Mouse (Mus musculus) kidney, postnatal 25 days (tissue): ENCODE results near the gene Osbpl9.

ENCODE experiments used
- DNase-seq, 2 experiments: peaks; one replicate each; pipeline ENCODE4 v3.0.0; 2021; ENCODE audit warnings: mixed read lengths in 2 of 2

Osbpl9 gene

DNA sequence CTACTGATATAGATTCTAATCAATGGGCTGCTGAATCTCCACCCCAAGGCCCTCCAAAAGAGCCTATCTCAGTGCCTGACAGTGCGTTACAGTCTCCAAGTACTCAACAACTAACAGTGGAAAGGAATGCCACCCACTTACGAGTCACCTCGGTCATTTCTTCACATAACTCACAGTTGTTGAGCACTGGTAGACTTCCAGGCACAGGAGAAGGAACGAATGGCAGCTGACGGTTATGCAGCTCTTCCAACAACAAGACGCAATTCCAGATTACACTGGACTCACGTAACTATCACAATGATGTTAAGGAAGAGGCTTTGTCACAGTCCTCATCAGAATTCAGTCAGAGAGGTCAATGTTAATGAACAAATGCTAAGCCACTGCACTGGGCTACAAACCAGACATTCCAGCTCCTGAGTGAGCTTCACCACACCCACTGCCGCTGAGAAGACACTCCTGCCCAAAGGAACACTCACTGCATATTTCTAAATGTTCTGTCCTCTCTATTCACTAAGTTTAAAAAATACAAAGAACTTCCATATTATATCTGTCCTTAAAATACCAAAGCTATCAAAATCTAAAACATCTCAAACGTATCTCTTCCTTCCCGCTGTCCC is 70.7 kb downstream of the Osbpl9 start:
- DNase-seq: no peak

DNA sequence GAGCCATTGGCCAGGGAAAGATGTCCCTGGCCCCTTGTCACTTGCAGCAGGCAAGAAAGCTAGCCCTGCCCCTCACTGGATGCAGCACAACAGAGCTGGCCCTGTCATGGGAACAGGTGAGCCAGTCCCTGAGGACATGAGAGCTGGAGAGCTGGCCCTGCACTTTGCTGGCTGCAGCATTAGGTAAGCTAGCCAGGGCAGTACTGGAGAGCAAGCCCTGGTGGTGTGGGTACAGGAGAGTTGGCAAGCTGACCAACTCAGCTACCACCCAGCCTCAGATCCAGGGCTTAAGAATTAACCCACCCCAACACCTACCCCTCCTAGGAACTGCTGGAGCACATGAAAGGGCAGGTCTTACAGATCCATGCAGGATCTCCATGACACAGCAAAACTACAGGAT is 73.1 kb downstream of the Osbpl9 start:
- peak; percentile 52 to 84 for DNase-seq

DNA sequence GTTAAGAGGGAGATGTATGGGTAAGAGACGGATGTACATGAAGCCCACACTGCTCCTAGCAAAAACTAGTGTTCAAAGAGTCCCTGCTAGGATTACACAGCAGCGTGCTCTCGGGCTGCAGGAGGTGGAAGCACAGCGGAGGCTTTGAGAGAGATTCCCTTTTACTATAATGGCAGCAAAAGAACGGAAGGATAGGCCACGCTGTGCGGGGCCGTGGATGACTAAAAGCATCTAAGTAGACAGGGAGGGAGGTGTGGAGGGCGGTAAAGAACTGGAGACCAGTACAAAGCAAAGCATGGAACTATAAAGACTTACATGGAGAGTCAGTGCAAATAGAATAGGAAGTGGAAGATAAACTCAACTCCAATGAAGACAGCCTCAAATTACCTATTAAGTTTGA is 74.1 kb downstream of the Osbpl9 start:
- no peak for DNase-seq

DNA sequence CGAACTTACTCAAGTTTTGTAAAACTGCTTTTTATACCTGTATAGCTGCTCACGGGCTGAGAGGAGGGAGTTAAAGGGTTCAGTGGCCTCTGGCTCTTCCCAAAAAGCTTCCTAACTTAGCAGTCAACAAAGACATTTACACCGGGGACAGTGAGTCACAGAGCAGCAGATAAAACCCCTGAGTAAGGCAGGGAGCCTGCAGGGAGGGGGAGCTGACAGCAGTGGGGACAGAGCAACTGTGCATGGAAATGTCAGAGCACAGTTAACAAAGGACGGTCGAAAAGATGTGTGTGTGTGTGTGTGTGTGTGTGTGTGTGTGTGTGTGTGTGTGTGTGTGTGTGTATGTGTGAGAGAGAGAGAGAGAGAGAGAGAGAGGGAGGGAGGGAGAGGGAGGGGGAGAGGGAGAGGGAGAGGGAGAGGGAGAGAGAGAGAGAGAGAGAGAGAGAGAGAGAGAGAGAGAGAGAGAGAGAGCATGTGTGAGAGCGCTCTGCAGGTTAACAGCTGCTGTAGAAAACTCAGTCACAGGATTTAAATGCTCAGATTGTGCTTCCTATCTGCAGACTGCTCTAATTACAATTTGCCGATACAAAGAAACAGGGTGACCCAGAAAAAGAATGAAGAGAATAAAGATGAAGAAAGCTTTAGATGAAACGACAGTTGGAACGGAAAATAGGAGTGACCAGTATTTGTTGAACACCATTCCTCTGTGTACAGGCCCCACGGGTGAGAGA is 75.1 kb downstream of the Osbpl9 start:
- DNase-seq: no peak

DNA sequence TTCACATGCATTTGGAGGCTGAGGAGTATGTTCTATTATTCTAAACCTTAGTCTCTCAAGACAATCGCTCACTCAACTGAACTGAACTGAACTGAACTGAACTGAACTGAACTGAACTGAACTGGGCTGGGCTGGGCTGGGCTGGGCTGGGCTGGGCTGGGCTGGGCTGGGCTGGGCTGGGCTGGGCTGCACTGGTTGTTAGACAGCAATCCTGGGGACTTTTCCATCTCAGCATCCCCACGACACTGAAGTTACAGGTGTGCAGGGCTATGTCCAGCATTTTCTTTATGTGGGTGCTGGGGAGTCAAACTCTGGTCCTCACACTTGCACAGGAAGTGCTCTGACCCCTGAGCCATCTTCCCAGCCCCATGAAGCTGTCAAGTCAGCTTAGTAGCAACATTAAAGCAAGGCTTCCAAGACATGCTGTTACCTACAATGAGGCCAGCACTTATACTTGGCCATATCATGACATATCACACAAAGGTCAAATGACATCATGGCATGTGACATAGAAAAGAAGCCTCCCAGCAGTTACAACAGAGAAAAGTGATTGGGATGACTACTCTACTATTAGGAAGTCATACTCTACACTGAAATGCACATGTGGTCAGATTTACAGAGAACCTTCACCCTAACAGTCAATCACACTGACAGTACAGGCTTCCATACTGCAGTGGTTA is 76.2 kb downstream of the Osbpl9 start:
- no peak for DNase-seq

DNA sequence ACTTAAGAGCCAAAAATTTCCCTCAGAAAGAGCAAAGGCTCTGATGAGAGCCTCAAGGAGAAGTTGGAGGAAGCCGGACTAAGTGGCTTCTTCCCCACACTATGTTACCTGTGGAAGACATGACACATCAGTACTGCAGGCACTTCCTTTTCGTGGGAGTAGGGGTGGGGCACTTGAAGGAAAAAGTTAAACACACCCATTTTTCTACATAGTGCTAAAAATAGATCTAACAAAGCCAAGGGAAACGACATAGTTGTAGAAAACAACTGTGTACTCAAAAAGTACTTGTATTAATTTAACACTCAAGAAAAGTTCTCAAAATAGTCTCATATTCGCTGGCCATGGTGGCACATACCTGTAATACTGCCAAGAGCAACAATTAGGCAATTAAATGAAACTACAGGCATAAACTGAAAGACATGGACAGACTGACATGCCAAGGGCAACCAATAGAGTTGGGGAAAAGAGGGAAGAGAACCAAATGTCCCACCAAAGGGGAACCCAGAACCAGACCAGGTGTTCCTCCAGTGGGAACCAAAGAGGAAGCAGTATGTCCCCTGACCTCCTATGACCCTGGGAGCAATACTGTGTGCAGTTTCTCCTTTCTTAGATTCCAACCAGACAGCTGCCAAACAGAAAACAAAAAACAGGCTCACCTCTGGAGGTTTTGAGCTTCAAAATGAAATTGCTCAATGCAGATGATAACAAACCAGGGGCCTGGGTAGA is 79.1 kb downstream of the Osbpl9 start:
- DNase-seq: no peak

DNA sequence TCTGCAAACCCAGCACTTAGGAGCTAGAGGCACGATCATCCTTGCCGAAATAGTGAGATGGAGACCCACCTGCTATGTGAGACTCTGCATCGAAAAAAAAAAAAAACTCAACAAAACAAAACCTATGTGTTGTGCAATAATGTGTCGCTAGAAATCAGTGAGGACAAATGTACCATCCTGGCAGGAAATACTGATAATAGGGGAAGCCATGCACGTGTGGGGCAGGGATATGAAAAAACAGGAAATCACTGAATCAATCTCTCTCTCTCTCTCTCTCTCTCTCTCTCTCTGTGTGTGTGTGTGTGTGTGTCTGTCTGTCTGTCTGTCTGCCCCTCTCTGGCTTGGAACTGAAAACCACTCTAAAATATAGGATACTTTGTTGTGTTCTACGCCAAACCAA is 81.3 kb downstream of the Osbpl9 start:
- DNase-seq: no peak

DNA sequence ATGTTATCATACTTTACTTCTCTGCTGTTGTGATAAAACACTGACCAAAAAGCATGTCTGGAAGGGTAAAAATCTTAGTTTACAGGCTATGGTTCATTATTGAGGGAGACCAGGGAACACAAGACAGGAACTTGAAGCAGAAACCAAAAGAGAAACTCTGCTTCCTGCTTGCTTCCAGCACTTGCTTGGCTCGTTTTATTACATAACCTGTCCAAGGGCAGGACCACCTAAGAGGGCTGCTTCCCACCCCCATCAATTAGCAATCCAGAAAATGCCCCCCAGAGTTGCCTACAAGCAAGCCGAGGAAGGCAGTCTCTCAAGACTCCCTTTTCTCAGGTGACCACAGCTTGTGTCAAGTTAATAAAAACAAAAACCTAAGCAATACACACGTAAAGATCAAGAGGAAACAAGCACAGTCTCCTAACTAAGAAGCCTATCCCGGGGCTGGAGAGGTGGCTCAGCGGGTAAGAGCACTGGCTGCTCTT is 82.4 kb downstream of the Osbpl9 start:
- DNase-seq: no peak

DNA sequence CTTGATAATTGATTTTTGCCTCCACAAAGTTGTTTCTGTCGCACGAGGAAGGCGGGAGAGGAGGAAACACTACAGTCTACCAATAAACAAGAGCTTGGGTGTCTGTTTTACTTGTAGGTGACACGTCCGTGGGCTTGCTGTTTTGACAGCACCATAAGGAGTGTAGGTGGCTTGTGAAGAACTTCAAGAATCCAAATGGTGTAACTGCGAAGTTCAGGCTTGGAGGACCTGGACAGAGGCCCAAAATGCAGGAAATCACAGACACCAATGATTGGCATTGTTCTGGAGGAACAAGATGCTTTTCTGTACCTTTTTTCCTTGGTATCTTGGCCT is 83.8 kb downstream of the Osbpl9 start:
- peak in 1 of 2 experiments; percentile 18 for DNase-seq

DNA sequence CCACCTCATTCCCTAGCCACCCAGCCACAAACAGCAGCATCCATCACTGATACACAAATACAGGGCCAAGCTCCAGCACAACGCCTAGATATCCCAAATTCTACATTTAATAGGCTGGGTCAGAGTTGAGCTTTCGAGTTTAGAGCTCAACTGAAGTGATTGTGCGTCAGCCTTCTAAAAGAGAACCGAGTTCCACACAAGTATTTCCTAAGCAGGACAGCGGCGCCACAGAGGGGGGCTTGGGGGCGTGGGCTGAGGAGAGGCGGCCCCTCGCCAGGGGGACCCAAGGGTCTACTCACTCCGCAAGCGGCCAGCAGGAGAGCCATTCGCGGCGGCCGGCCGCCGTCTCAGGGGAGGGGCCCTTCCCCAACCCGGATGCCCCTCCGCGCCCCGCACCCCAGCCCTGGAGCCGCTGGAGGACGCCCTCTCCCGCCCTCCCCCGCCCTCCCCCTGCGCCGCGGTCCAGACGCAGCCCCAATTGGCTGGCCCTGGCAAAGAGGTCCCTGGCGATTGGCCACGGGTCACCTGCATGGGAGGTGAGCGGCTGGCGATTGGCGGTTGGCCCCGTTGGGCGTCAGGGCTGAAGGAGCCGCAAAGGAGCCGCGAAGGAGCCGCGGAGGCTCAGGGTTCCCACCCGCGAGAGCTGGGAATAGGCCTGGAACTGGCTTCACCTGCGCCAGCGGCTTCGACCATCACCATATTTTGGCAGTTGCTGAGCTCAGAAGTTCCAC is 84.3 kb downstream of the Osbpl9 start:
- peak; percentile 98 to 99 for DNase-seq

DNA sequence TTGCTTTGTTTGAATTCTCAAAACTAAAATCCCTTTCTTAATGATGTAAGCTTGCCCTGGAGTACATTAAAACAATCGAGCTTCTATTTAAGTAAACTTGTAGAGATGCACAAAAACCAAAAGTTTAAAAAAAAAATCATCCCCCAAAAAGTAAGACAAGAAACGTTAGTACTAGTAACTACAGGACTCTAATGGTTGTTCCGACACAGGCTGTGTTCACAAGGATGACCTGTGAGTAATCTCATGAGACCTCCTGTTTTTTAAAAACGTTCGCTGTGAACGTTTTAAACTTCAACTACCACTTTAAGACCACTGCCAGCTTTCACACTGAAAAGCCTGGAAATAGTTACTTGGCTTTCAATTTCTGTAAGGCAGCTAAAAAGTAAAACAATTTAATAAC is 85.1 kb downstream of the Osbpl9 start:
- DNase-seq: no peak

DNA sequence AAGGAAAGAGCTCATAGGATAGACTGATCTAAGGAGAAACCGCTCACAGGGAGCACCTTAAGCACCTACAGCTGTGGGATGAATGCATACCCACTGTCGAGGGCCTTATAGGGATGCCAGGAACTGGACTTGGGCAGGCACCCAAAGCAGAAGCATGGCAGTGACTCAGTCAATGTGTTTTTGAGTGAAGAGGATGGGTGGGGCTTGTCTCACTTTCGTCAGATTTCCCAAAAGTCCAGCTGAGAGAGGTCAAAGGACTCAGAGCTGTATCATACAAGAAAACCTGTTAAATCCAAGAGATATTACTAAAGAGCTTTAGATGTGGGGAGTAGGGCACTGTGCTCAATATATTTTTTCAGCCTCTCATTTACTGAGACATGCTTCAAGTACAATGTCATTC is 85.6 kb downstream of the Osbpl9 start:
- peak; percentile 47 to 74 for DNase-seq

DNA sequence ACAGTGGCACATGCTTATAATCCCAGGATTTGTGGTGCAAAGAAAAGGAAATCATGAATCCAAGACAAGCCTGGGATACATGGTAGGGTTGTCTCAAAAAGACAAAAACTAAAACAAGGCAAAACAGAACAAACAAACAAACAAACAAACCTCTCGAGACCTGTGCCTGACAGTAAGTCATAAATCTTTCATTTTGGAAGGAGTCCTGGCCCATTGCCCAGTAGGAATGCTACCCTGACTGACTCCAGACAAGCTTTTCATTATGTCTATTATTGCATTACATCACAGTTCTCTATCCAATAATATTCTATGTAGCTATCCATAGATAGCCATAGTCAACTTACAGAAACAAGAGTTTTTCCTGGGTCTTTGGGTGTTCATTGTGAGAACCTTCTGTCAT is 86.3 kb downstream of the Osbpl9 start:
- DNase-seq: peak; percentile 59 to 66

DNA sequence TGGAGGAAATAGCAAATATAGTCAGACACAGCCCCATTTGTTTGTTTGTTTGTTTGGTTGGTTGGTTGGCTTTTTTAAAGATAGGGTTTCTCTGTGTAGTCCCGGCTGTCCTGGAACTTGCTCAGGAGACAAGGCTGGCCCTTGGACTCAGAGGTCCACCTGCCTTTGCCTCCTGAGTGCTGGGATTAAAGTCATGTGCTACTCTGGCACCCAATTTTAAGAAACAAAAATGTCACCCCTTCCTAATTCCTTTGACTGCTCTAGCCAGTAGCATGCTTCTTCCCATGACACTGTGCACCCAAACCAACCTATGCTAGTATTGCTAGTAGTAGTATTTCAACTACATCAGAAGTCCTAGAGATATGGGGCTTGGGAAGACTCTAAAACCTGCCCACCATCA is 87.8 kb downstream of the Osbpl9 start:
- DNase-seq: no peak

DNA sequence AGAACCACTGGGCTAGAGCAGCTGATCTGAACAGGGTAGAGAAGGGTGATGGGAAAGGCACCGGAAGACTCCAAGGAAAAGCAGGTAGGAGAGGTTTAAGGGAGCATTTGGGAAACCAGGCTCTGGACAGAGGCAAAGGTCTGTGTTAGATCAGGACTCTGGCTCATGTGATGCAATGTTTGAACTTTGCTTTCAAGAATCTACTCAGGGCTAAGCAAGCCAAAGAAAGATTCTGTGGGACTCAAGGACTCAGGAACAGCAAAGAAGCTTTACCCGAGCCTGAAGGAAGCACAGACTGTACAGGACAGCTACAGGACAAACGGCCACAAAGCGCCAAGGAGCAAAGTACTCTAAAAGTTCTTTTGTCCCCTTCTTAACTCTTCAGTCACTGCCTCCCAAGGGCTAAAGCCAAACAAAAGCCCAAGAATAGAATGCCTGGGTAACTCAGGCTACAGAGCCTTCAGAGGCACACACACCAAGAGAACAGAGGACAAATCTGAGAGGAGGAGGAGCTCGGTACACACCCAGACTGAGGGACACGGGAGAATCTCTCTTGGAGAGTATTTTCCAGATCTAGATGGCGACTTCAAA is 89.1 kb downstream of the Osbpl9 start:
- peak; percentile 51 to 78 for DNase-seq

DNA sequence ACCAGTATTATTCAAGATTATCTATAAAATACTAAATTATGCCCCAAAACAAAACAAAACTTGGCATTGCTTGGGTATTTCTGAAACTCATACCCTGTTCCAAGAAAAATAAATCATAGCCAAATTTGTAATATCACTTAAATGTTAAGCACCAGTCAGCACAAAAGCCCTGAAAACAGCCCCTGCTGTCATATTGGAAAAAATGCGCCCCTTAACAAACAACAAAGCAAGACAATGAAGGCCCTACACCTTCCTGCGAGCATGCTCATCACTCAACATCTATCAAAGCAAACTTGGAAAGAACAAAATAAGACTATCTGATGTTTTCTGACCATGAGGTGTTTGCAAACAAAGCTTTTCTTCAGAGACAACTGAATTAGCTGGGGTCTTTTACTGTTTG is 91.1 kb downstream of the Osbpl9 start:
- DNase-seq: no peak

DNA sequence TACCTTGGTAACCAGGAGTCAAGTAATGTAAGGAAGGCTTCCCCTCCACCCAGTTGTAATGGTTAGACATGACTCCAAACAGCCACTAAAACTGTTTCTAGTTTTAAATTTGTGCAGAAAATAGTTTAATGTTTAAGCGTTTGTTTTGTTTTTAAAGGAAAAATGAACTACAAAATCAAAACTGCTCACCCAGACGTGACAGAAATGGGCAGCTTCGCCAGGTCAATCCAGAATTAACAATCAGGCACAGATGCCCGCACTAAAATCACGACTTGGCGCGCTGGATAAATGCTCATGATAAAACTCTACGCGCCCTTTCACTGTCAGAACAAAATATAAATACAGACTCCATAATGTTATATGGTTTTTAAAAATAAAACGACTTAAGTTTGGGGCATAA is 92.4 kb downstream of the Osbpl9 start:
- DNase-seq: peak; percentile 57 to 60

DNA sequence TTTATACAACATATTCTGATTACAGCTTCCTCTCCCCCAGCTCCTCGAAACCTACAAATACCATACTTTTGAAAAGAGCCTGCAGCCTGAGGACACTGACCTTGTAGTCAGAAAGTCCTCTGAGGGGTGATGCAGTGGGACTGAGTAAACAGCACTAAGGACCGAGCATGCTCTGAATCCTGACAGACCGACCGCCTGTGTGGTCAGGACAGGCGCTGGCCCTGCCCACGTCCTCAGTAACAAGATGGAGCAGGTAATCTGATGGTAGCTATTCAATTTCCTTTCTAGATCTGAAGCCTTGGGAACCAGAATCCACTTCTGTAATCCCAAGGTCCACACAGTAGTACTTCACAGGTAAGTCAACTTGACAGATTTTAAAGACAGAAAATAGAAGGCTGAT is 93.1 kb downstream of the Osbpl9 start:
- peak; percentile 19 to 55 for DNase-seq

DNA sequence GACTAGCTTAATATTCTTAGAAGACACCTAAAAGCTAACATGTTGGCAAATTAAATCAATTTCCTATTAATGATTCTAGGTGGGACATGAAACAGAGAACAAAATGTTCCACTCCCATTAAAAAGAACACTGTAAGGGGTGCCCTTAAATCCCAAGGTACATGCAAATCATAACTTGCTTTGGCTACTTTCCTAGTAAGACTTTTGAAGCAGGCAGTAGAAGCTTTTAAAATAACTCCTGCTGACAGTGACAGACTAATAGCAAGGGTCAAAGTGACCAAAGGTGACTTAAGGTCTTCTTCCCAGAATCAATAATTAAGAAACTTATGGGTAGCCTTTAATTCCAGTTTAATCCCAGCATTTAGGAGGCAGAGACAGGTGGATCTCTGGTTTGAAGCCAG is 95.5 kb downstream of the Osbpl9 start:
- no peak for DNase-seq

DNA sequence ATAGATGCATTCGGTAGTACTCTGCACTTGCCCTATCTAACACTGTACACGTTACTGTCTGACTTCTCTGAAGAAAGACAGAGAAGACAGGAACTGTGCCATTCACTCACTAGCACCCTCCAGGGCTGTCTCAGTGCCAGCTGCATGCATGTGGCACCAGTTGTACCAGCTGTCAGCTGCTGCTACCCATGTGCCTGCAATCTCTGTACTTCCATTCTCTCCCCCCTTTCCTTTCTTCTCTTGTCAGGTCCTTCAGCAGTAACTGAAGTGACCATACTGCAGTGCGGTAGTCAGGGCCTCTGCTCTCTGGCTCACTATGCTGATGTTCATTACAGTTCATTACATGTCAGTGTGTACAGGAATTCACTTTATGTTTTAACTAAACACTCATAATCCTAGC is 96.0 kb downstream of the Osbpl9 start:
- DNase-seq: peak; percentile 14 to 69

DNA sequence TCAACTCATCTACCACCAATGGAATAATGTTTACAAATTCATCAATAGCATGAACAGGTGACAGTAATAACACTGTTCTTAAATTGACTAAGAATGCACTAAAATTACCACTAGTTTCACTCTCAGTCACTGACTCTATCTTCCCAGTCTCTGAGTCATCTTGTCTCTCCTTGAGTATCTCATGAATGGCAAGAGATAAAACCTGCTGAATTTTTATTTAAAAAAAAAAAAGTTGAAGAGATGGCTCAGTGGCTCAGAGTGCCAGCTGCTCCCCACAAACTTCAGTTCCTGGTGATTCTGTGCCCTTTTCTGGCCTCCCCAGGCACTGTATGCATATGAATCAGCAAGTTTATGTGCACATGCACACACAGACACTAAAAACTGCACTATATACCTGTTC is 96.8 kb downstream of the Osbpl9 start:
- DNase-seq: no peak

DNA sequence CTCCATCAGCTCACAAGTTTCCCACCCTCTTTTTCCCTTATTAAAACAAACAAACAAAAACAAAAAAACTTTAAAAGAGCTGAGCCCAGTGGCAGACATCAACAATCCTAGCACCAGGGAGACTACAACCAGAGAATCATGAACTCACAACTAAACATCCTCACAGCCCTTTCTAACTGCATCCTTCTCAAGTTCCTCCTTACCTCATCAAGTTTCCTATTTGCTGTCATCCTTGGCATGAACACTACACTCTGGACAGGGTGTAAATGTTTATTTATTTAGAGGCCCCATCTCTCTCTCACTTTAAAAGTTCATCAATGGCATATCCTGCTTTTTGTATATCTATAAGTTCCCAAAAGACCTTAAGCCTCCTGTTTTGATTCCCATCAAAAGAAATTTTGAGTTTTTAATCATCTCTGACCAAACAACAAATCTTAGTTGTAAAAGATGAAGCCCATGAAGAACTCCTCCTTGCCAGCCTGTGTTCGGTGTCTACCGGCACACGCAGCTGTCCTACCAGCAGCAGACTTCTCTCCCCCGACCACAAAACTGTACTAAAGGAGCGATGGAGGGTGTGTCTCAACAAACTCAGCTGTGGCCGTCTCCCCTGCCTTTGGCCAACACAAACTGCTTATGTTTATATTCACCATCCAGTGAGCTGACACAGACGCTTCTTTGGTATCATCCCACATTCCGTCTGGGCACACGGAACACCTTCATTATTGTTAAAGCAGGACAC is 98.8 kb downstream of the Osbpl9 start:
- no peak for DNase-seq
